Mouse (Mus musculus) liver, adult 2 months (tissue): ENCODE data around the gene Lrrc46. TPM values are rescaled to one million over a fixed set of nuclear protein-coding genes. Genes with fewer than 3 reads are reported as not detected.
A peak's percentile ranks its signal among the peaks of the same experiment; 100 is the strongest.

Experiments used
- DNase-seq: peaks from one replicate; pipeline ENCODE4 v3.0.0-alpha.2; 2011; ENCODE audit warnings: low read depth, low spot score; ENCODE audit errors: extremely low read depth
- H3K27ac ChIP-seq: fragments of 200-500 bp; replicated peaks from 2 replicates; pipeline ENCODE4 v1.5.1; 2012; ENCODE audit warnings: low read depth, mild to moderate bottlenecking, control low read depth, inconsistent platforms, low read length; ENCODE audit not compliant: insufficient read depth
- H3K27me3 ChIP-seq: fragments of 200-500 bp; 2 replicates; pipeline ENCODE4 v1.6.1; 2012; ENCODE audit warnings: mild to moderate bottlenecking, moderate library complexity, low read length, inconsistent platforms; ENCODE audit not compliant: control insufficient read depth, insufficient read depth
- H3K36me3 ChIP-seq: fragments of 200-500 bp; 2 replicates; pipeline ENCODE4 v1.6.1; 2012; ENCODE audit warnings: low read length, inconsistent platforms; ENCODE audit not compliant: control insufficient read depth, insufficient read depth
- H3K4me1 ChIP-seq: fragments of 200-500 bp; 2 replicates; pipeline ENCODE4 v1.6.1; 2011; ENCODE audit warnings: low read length; ENCODE audit not compliant: control insufficient read depth, insufficient read depth
- H3K4me3 ChIP-seq: fragments of 200-500 bp; 2 replicates; pipeline ENCODE4 v1.5.1; 2011; ENCODE audit warnings: low read depth, mild to moderate bottlenecking, control low read depth, low read length, moderate library complexity; ENCODE audit not compliant: insufficient read depth
- H3K79me2 ChIP-seq: fragments of 200-500 bp; 2 replicates; pipeline ENCODE4 v1.6.1; 2012; ENCODE audit warnings: inconsistent platforms, mild to moderate bottlenecking, low read length, moderate library complexity; ENCODE audit not compliant: control insufficient read depth, insufficient read depth
- H3K9ac ChIP-seq: fragments of 200-500 bp; 2 replicates; pipeline ENCODE4 v1.6.1; 2012; ENCODE audit warnings: low read depth, mild to moderate bottlenecking, control low read depth, inconsistent platforms, low read length
- CTCF ChIP-seq: fragments of 200-500 bp; IDR thresholded peaks from 2 replicates; pipeline ENCODE4 v1.5.1; 2011; ENCODE audit warnings: low read depth, low read length, control low read depth
- POLR2A ChIP-seq: fragments of 200-500 bp; IDR thresholded peaks from 2 replicates; pipeline ENCODE4 v1.6.1; 2011; ENCODE audit warnings: low read length, control low read depth; ENCODE audit not compliant: insufficient read depth; ENCODE audit errors: extremely low read depth
- WGBS: fragments of 180-500 bp; shearing (Covaris S2); methylation state at CpG from one replicate; pipeline ENCODE4 v1.1.7; 2018; 5-methylcytosine and 5-hydroxymethylcytosine counted together
- polyA plus RNA-seq: library from polyadenylated mRNA; depleted of rRNA; stranded (reverse); fragments of >200 nt; gene quantifications from 2 replicates; pipeline ENCODE4 v1.2.3, GENCODE M21; 2012
- total RNA-seq: library from RNA; depleted of rRNA; stranded (reverse); fragments of >200 nt; gene quantifications from 2 replicates; pipeline ENCODE4 v1.2.3, GENCODE M21; 2014

The Lrrc46 gene
- total and polyA plus RNA-seq, 2 experiments = 0.28 to 1.1 TPM

GRCm38 (mm10) chr11:97032499-97032898, 8.7 kb downstream of the Lrrc46 start:
- peaks cover 3% of the 10 kb centered on the region; the same call in 1 of the 2 replicates for H3K79me2 ChIP-seq
- H3K27ac ChIP-seq = no peak overlapping the region
- whole genome bisulfite sequencing = 98% methylated on average over 4 of the region's 4 CpGs
- no peak for DNase-seq
- H3K9ac ChIP-seq = no peak overlapping the region
- 0 out of 2 replicates have a peak, but pooled peaks cover 1% of the 10 kb centered on the region for H3K4me1 ChIP-seq
- TF ChIP-seq CTCF (no peak), POLR2A (no peak)
- H3K36me3 ChIP-seq = no peaks in the 10 kb centered on the region; the same call in 1 of the 2 replicates
- H3K27me3 ChIP-seq = no peaks in the 10 kb centered on the region
- no peak overlapping the region for H3K4me3 ChIP-seq

- TF ChIP-seq POLR2A = no peak
- TF ChIP-seq CTCF = no peak
Measured at GRCm38 (mm10) chr11:97031977-97032376, 9.2 kb downstream of the Lrrc46 start.

GRCm38 (mm10) chr11:97030426-97030825, 10.8 kb downstream of the Lrrc46 start:
- peak overlapping the region; percentile 55 for H3K9ac ChIP-seq
- no peaks in the 10 kb centered on the region; the same call in 1 of the 2 replicates for H3K36me3 ChIP-seq
- H3K79me2 ChIP-seq = peaks cover 3% of the 10 kb centered on the region; the same call in 1 of the 2 replicates
- no peaks in the 10 kb centered on the region for H3K27me3 ChIP-seq
- WGBS = 12% methylated on average over 15 of the region's 15 CpGs
- peak overlapping the region; percentile 60 for H3K4me3 ChIP-seq
- peak overlapping the region; percentile 62 for H3K27ac ChIP-seq
- TF ChIP-seq POLR2A (no peak), CTCF (no peak)
- peaks cover 4% of the 10 kb centered on the region; the same call in 1 of the 2 replicates for H3K4me1 ChIP-seq
- no peak for DNase-seq

More at GRCm38 (mm10) chr11:97031977-97032376, 9.2 kb downstream of the Lrrc46 start:
- H3K4me3 ChIP-seq = no peak overlapping the region
- 0 out of 2 replicates have a peak, but pooled peaks cover 1% of the 10 kb centered on the region for H3K4me1 ChIP-seq
- no peaks in the 10 kb centered on the region; the same call in 1 of the 2 replicates for H3K36me3 ChIP-seq
- no peak for DNase-seq
- WGBS = 94% methylated on average over 12 of the region's 12 CpGs
- peaks cover 3% of the 10 kb centered on the region; the same call in 1 of the 2 replicates for H3K79me2 ChIP-seq
- no peaks in the 10 kb centered on the region for H3K27me3 ChIP-seq
- no peak overlapping the region for H3K27ac ChIP-seq
- H3K9ac ChIP-seq = no peak overlapping the region

GRCm38 (mm10) chr11:97029686-97030417, 11.4 kb downstream of the Lrrc46 start, which contains the start of gene Scrn2:
Gene Scrn2, plus strand, starts transcription at chr11:97029938.
- TF ChIP-seq CTCF (peak; percentile 87), POLR2A (peak; percentile 30; the same call in 1 of the 2 replicates)
- Histone ChIP-seq H3K4me1 (peaks cover 5% of the 10 kb centered on the region; the same call in 1 of the 2 replicates), H3K27me3 (no peaks in the 10 kb centered on the region), H3K9ac (peak within 1 kb of the TSS; percentile 55), H3K79me2 (peaks cover 3% of the 10 kb centered on the region; the same call in 1 of the 2 replicates), H3K36me3 (no peaks in the 10 kb centered on the region; the same call in 1 of the 2 replicates), H3K4me3 (peak within 1 kb of the TSS; percentile 60), H3K27ac (peak within 1 kb of the TSS; percentile 62)
- WGBS = under 1% methylated on average over 25 of the region's 25 CpGs
- peak; percentile 75 for DNase-seq

- peaks cover 2% of the 10 kb centered on the region; the same call in 1 of the 2 replicates for H3K79me2 ChIP-seq
- H3K36me3 ChIP-seq = no peaks in the 10 kb centered on the region
- peaks cover 5% of the 10 kb centered on the region; the same call in 1 of the 2 replicates for H3K4me1 ChIP-seq
- peak; percentile 43 for DNase-seq
- H3K27ac ChIP-seq = no peak overlapping the region
- TF ChIP-seq CTCF (peak; percentile 95), POLR2A (no peak)
- peaks cover 8% of the 10 kb centered on the region for H3K27me3 ChIP-seq
- H3K4me3 ChIP-seq = peak overlapping the region; percentile 36; the same call in 1 of the 2 replicates
- H3K9ac ChIP-seq = peak overlapping the region; percentile 52
- WGBS = 12% methylated on average over 17 of the region's 17 CpGs
Measured at GRCm38 (mm10) chr11:97025721-97026344, 15.4 kb downstream of the Lrrc46 start.
